Mouse (Mus musculus) embryonic facial prominence, embryonic 14.5 days (tissue): ENCODE results near the gene Scap. TPM values are rescaled to one million over a fixed set of nuclear protein-coding genes. Genes with fewer than 3 reads are reported as not detected.
"Not testable (repeated sequence)": the region's sequence is repeated elsewhere in the genome, so short reads cannot be mapped to it uniquely, and the experiment has no call there.

Source experiments
- ATAC-seq: fragments of 200-750 bp; cut with Nextera tagmentation; 2 replicates; pipeline ENCODE4 v1.8.0; 2017; ENCODE audit warnings: low read depth, moderate number of reproducible peaks, moderate TSS enrichment
- DNase-seq: peaks from one replicate; pipeline ENCODE4 v3.0.0-alpha.2; 2015; ENCODE audit warnings: low spot score
- H3K27ac ChIP-seq: fragments of 300-500 bp; sonication (generic); replicated peaks from 2 replicates; pipeline ENCODE4 v1.5.1; 2014; ENCODE audit warnings: low read depth, mild to moderate bottlenecking, low read length, moderate library complexity
- H3K27me3 ChIP-seq: fragments of 300-500 bp; sonication (generic); replicated peaks from 2 replicates; pipeline ENCODE4 v1.6.1; 2014; ENCODE audit warnings: low read length; ENCODE audit not compliant: control insufficient read depth, insufficient read depth
- H3K36me3 ChIP-seq: fragments of 300-500 bp; sonication (generic); 2 replicates; pipeline ENCODE4 v1.6.1; 2014; ENCODE audit warnings: low read length, mixed read lengths; ENCODE audit not compliant: control insufficient read depth, insufficient read depth
- H3K4me1 ChIP-seq: fragments of 300-500 bp; sonication (generic); 2 replicates; pipeline ENCODE4 v1.6.1; 2014; ENCODE audit warnings: antibody characterized with exemption, low read length; ENCODE audit not compliant: control insufficient read depth, insufficient read depth
- H3K4me2 ChIP-seq: fragments of 300-500 bp; sonication (generic); 2 replicates; pipeline ENCODE4 v1.6.1; 2014; ENCODE audit warnings: low read depth, mild to moderate bottlenecking, low read length, moderate library complexity, mixed read lengths
- H3K4me3 ChIP-seq: fragments of 300-500 bp; sonication (generic); 2 replicates; pipeline ENCODE4 v1.5.1; 2014; ENCODE audit warnings: low read depth, mild to moderate bottlenecking, low read length
- H3K9ac ChIP-seq: fragments of 300-500 bp; sonication (generic); 2 replicates; pipeline ENCODE4 v1.6.1; 2014; ENCODE audit warnings: low read depth, mild to moderate bottlenecking, low read length, moderate library complexity, mixed read lengths
- H3K9me3 ChIP-seq: fragments of 300-500 bp; sonication (generic); 2 replicates; pipeline ENCODE4 v1.6.1; 2016; ENCODE audit warnings: low read length; ENCODE audit not compliant: control insufficient read depth
- WGBS: fragments of 180-500 bp; shearing (Covaris S2); extraction: QIAGEN DNeasy Blood & Tissue Kit; methylation state at CpG from one replicate; pipeline ENCODE4 v1.1.7; 2014; 5-methylcytosine and 5-hydroxymethylcytosine counted together
- polyA plus RNA-seq: library from polyadenylated mRNA; unstranded; fragments of >200 nt; fragmentation: Nextera tagmentation; extraction: Ambion mirVana; gene quantifications from 2 replicates; pipeline ENCODE4 v1.2.1, GENCODE M21; 2014

Gene Scap
- polyA plus RNA-seq, 1 experiment from 2014 or later, result 30.3 TPM

GRCm38 (mm10) chr9:110328178-110328577, 4.9 kb upstream of the Scap start:
- ATAC-seq (no peak), DNase-seq (no peak)
- Histone ChIP-seq H3K4me1 (peaks cover 3% of the 10 kb centered on the region; the same call in 1 of the 2 replicates), H3K36me3 (no peaks in the 10 kb centered on the region), H3K4me2 (no peak overlapping the region), H3K27me3 (no peaks in the 10 kb centered on the region), H3K9me3 (no peaks in the 10 kb centered on the region), H3K9ac (no peak overlapping the region), H3K27ac (no peak overlapping the region), H3K4me3 (no peak overlapping the region)
- WGBS, result 77% methylated on average over 2 of the region's 2 CpGs

GRCm38 (mm10) chr9:110328946-110329630, 4.0 kb upstream of the Scap start:
- Histone ChIP-seq H3K9ac (no peak overlapping the region), H3K4me2 (no peak overlapping the region), H3K4me1 (peaks cover 7% of the 10 kb centered on the region; the same call in 1 of the 2 replicates), H3K36me3 (no peaks in the 10 kb centered on the region), H3K27ac (no peak overlapping the region), H3K4me3 (no peak overlapping the region), H3K9me3 (no peaks in the 10 kb centered on the region), H3K27me3 (no peaks in the 10 kb centered on the region)
- ATAC-seq (no peak), DNase-seq (no peak)
- 62% methylated on average over 5 of the region's 5 CpGs for WGBS

- Histone ChIP-seq H3K9me3 (no peaks in the 10 kb centered on the region), H3K36me3 (no peaks in the 10 kb centered on the region), H3K4me3 (no peak overlapping the region), H3K4me1 (peaks cover 11% of the 10 kb centered on the region; the same call in 1 of the 2 replicates), H3K27ac (no peak overlapping the region), H3K27me3 (no peaks in the 10 kb centered on the region), H3K4me2 (no peak overlapping the region), H3K9ac (no peak overlapping the region)
- 81% methylated on average over 21 of the region's 21 CpGs for WGBS
- DNase-seq (no peak), ATAC-seq (no peak)
Observed at GRCm38 (mm10) chr9:110329655-110330054, 3.4 kb upstream of the Scap start.

- no peak overlapping the region for H3K4me2 ChIP-seq
- H3K9ac ChIP-seq, result no peak overlapping the region
- no peak for DNase-seq
- H3K27me3 ChIP-seq, result no peaks in the 10 kb centered on the region
- no peak overlapping the region for H3K4me3 ChIP-seq
- no peaks in the 10 kb centered on the region for H3K9me3 ChIP-seq
- 44% methylated on average over 6 of the region's 6 CpGs for WGBS
- H3K27ac ChIP-seq, result no peak overlapping the region
- no peaks in the 10 kb centered on the region for H3K36me3 ChIP-seq
- ATAC-seq, result no peak
- peaks cover 11% of the 10 kb centered on the region; the same call in 1 of the 2 replicates for H3K4me1 ChIP-seq
Observed at GRCm38 (mm10) chr9:110330341-110330740, 2.7 kb upstream of the Scap start.

GRCm38 (mm10) chr9:110330913-110331312, 2.2 kb upstream of the Scap start:
- not testable (repeated sequence) for H3K9ac ChIP-seq, H3K9me3 ChIP-seq, H3K4me2 ChIP-seq, H3K4me3 ChIP-seq, ATAC-seq, DNase-seq, H3K27ac ChIP-seq, H3K27me3 ChIP-seq, H3K36me3 ChIP-seq
- 90% methylated on average over 4 of the region's 5 CpGs for WGBS
- H3K4me1 ChIP-seq, result peaks cover 11% of the 10 kb centered on the region; the same call in 1 of the 2 replicates

- Histone ChIP-seq H3K4me3 (peak overlapping the region; percentile 83), H3K27me3 (no peaks in the 10 kb centered on the region), H3K4me2 (peak overlapping the region; percentile 82), H3K9me3 (no peaks in the 10 kb centered on the region), H3K4me1 (peaks cover 11% of the 10 kb centered on the region; the same call in 1 of the 2 replicates), H3K27ac (0 out of 2 replicates have a peak overlapping the region, but pooled peaks have one; percentile 10), H3K9ac (peak overlapping the region; percentile 77), H3K36me3 (no peaks in the 10 kb centered on the region)
- ATAC-seq, result no peak
- whole genome bisulfite sequencing, result 9% methylated on average over 12 of the region's 12 CpGs
- no peak for DNase-seq
Observed at GRCm38 (mm10) chr9:110333896-110334259, 790 bp downstream of the Scap start.

GRCm38 (mm10) chr9:110334849-110335248, 1.8 kb downstream of the Scap start:
- WGBS, result 55% methylated on average over 8 of the region's 8 CpGs
- peak overlapping the region; percentile 82 for H3K4me2 ChIP-seq

GRCm38 (mm10) chr9:110340037-110340750, 7.1 kb downstream of the Scap start:
- 89% methylated on average over 5 of the region's 5 CpGs for WGBS
- Histone ChIP-seq H3K9me3 (no peaks in the 10 kb centered on the region), H3K36me3 (no peaks in the 10 kb centered on the region), H3K4me1 (peaks cover 2% of the 10 kb centered on the region; the same call in 1 of the 2 replicates), H3K27me3 (no peaks in the 10 kb centered on the region), H3K9ac (no peak overlapping the region), H3K27ac (no peak overlapping the region), H3K4me2 (no peak overlapping the region), H3K4me3 (no peak overlapping the region)
- ATAC-seq, result no peak
- DNase-seq, result no peak

More at GRCm38 (mm10) chr9:110334849-110335248, 1.8 kb downstream of the Scap start:
- H3K27ac ChIP-seq, result no peak overlapping the region
- DNase-seq, result no peak
- no peaks in the 10 kb centered on the region for H3K9me3 ChIP-seq
- H3K9ac ChIP-seq, result no peak overlapping the region
- H3K27me3 ChIP-seq, result no peaks in the 10 kb centered on the region
- H3K36me3 ChIP-seq, result no peaks in the 10 kb centered on the region
- peaks cover 11% of the 10 kb centered on the region; the same call in 1 of the 2 replicates for H3K4me1 ChIP-seq
- no peak for ATAC-seq
- H3K4me3 ChIP-seq, result no peak overlapping the region
